Mouse (Mus musculus) bone marrow macrophage, adult 2 months (primary cell): ENCODE data around the gene Cacna2d3. TPM values are rescaled to one million over a fixed set of nuclear protein-coding genes. Genes with fewer than 3 reads are reported as not detected.

Source experiments
- H3K27ac ChIP-seq: 2 replicates; pipeline ENCODE4 v1.5.1; 2012; ENCODE audit warnings: low read depth, low read length; ENCODE audit not compliant: insufficient read depth
- H3K4me1 ChIP-seq: 2 replicates; pipeline ENCODE4 v1.6.1; 2012; ENCODE audit warnings: low read length; ENCODE audit not compliant: control insufficient read depth, insufficient read depth
- H3K4me3 ChIP-seq: 2 replicates; pipeline ENCODE4 v1.5.1; 2012; ENCODE audit warnings: mild to moderate bottlenecking, low read length, moderate library complexity; ENCODE audit not compliant: insufficient read depth
- CTCF ChIP-seq: IDR thresholded peaks from 2 replicates; pipeline ENCODE4 v1.5.1; 2012; ENCODE audit warnings: low read depth, mild to moderate bottlenecking, low read length, moderate library complexity
- POLR2A ChIP-seq: IDR thresholded peaks from 2 replicates; pipeline ENCODE4 v1.6.1; 2012; ENCODE audit warnings: mild to moderate bottlenecking, low read depth, low read length, borderline replicate concordance
- polyA plus RNA-seq: library from polyadenylated mRNA; stranded (reverse); fragments of >200 nt; gene quantifications from 2 replicates; pipeline ENCODE4 v1.2.4, GENCODE M21; 2012; ENCODE audit not compliant: missing spikeins, insufficient read depth, insufficient read length

The Cacna2d3 gene
- polyA plus RNA-seq, 1 experiment = not detected

DNA sequence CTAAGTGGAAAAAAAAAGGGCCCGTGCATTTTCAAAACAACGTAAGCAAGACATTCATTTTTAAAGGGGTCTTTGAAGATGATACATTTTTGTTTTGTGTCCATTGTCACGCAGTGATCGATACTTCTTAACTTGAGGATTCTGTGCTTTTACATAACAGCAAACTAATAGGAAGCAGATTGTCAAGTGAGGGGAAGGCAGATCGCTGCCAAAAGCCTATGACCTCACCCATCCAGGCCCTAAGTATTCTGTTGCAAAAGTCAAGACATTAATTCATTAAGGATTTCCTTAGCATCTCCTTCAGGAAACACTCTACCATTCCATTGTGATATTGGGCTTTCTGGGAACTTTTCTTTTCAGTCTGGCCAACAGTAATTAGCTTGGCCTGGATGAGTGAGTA lies 564.6 kb downstream of the Cacna2d3 start:
- TF ChIP-seq POLR2A (no peak), CTCF (no peak)
- no peak overlapping the region for H3K27ac ChIP-seq

DNA sequence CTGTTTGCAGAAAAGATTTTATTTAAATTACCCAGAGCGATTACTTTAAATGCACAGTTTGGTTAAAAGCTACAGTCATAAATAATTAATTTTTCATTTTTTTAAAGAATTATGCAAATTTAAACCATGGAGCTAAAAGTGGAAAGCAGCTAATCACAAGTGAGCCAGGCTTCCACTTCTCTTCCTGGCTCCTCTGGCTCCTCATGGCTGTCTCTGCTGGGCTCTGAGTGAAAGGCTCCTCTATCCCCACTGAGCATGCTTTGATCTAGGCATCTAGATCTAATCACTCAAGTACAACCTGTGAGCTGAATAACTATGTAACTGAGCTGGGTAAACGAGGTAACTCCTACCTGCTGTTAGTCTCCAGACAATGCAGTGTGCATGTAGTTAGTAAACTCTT lies 577.5 kb downstream of the Cacna2d3 start:
- no peak overlapping the region for H3K27ac ChIP-seq
- no peak for TF ChIP-seq POLR2A
- TF ChIP-seq CTCF = no peak
- no peaks in the 10 kb centered on the region for H3K4me1 ChIP-seq
- H3K4me3 ChIP-seq = no peak overlapping the region

More for the DNA sequence above, 564.6 kb downstream of the Cacna2d3 start:
- Histone ChIP-seq H3K4me1 (no peaks in the 10 kb centered on the region), H3K4me3 (no peak overlapping the region)

DNA sequence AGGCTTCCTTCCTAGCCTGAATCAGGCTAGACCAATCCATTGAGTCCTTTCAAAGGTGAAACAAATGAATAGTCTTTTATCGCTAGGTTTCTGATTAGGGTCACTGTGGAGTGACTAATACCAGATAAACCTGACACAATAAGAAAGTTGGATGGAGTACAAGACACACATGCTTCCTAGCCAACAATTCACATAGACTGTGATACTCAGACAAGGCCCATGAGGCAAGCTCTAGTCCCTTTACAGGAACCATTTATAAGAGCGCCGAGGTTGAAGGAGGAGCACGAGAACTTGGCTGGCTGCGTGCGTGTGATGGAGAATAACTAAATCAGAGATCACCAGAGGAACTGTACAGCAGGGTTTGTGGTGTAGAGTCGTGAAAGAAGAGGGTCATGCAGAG lies 584.0 kb downstream of the Cacna2d3 start:
- no peak for TF ChIP-seq POLR2A
- no peak for TF ChIP-seq CTCF
- Histone ChIP-seq H3K4me1 (no peaks in the 10 kb centered on the region), H3K27ac (no peak overlapping the region), H3K4me3 (no peak overlapping the region)

DNA sequence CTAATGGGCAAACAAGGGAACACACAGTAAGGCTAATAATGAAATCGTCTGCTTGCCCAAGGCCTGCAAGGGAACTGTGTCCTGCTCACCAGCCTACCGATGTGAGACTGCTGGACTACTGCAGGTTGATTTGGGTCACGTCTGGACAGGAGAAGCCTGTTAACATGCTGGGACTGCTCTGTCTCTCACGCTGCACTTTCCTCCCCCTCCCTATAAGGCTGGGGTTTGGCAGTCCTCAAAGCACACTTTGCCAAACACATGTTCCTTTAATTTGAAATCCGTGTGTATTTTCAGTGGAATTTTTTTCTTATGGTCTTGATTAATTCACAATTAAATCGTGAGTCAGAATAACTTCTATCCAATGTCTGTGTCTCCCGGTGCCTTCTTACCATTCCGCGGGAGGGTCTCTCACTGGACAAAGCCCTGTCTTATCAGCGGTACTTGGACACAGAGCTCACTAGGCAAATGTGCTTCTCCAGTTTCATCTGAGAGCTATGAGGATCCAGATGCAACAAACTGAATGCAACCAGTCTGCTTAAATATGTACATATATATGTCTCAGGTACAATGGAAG lies 584.6 kb downstream of the Cacna2d3 start:
- H3K27ac ChIP-seq = no peak overlapping the region
- TF ChIP-seq POLR2A = no peak
- no peak for TF ChIP-seq CTCF

DNA sequence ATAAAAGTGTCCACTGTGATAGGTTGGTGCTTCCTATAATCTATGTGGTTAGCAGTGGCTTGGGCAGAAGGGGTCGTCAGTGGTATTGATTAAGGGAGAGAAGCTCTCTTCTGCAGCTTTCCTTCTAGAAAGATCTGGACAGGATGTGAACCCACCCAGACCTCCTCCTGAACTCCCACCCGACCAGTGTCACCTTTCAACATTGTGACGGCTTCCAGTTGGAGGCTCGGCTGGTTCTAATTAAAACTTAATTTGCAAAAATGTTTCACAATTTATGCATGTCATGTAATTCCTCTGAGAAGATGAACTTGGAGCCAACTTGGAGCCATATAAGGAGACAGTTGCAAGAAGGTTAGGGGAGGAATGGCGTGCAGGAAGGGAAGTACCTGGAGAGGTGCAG lies 586.8 kb downstream of the Cacna2d3 start:
- no peaks in the 10 kb centered on the region for H3K4me1 ChIP-seq
- H3K4me3 ChIP-seq = no peak overlapping the region
- TF ChIP-seq POLR2A (no peak), CTCF (no peak)
- H3K27ac ChIP-seq = no peak overlapping the region

More for the DNA sequence above, 584.6 kb downstream of the Cacna2d3 start:
- H3K4me3 ChIP-seq = no peak overlapping the region
- no peaks in the 10 kb centered on the region for H3K4me1 ChIP-seq

DNA sequence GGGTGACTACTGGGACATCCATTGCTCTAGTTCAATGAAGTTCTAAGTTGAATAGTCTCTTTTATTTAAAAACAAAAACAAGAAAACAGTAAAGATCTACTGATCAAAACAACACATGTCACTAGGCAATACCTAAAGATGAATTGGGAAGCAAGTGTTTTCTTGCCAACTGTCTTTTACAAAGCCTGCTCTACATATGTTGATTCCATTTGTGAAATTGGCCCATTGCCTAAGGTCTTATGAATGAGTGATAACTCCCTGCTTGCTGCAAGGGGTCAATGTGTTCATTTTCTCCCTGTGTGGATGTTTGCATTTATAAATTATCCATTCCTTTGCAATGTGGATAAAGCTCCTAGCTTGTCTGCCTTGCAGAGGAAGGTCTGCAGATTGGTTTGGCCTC lies 591.2 kb downstream of the Cacna2d3 start:
- no peaks in the 10 kb centered on the region for H3K4me1 ChIP-seq
- TF ChIP-seq POLR2A = no peak
- no peak for TF ChIP-seq CTCF
- no peak overlapping the region for H3K27ac ChIP-seq
- no peak overlapping the region for H3K4me3 ChIP-seq

DNA sequence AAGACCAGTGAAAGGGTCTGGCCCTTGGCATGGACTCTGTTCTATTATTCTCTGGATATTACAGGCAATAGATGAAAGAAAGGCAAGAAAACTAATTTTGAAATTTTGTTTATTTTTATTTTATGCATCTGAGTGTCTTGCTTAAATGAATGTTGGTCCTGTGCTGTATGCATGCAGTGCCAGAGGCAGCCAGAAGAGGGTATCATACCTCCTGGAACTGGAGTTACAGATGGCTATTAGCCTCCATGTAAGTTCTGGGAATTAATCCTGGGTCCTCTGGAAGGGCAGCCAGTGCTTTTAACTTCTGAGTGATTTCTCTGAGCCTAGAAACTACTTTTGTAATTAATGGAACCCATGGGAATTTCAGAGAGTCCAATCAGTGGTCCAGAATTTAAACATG lies 597.8 kb downstream of the Cacna2d3 start:
- no peak for TF ChIP-seq POLR2A
- no peak for TF ChIP-seq CTCF
- Histone ChIP-seq H3K4me3 (no peak overlapping the region), H3K4me1 (no peaks in the 10 kb centered on the region), H3K27ac (no peak overlapping the region)

DNA sequence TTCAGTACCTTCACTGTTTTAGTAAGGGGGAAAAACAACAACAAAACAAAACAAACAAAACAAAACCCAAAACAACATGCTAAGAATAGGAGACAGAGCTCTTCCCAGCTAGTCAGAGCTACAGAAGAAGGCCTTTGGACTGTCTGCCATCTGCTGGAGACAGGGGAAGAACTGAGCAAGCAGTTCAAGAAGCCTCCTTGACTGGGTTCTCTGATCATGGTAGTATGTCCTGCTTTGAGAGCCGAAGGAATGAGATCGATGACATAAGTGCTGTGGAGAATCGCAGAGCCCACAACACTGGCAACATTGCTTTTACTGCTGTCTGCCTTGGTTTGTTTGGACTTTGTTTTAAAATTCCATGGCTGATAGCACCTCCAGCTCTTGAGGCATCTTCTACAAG lies 598.9 kb downstream of the Cacna2d3 start:
- no peaks in the 10 kb centered on the region for H3K4me1 ChIP-seq
- H3K27ac ChIP-seq = no peak overlapping the region
- no peak overlapping the region for H3K4me3 ChIP-seq
- TF ChIP-seq CTCF = no peak
- TF ChIP-seq POLR2A = no peak

DNA sequence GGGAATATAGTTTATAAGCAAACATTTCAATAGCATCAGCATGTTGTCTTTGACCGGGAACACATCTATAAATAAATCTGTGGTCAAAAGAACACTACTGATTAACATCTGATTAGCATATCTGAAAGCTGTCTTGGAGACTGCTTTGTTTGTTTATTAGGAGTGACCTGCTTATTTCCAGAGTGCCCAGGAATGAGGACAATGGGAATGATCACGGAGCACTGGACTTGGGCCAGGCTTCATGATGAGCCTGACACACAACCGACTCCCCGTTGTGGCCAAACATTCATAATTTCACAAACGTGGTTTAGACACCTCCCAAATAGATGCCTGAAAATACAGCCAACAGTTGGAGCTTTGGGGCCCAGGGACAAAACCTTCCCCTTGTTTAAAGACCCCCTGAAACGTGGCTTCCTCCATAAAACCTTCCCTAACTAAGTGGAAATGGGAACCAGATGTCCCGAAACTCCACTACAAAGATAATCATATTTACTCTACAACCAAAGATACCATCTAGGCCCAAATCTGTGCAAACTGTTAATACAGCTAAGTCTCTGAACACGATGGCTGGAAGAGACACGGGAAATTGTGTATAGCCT lies 607.7 kb downstream of the Cacna2d3 start:
- no peak overlapping the region for H3K27ac ChIP-seq
- TF ChIP-seq CTCF (no peak), POLR2A (no peak)
- no peak overlapping the region for H3K4me3 ChIP-seq
- H3K4me1 ChIP-seq = no peaks in the 10 kb centered on the region

DNA sequence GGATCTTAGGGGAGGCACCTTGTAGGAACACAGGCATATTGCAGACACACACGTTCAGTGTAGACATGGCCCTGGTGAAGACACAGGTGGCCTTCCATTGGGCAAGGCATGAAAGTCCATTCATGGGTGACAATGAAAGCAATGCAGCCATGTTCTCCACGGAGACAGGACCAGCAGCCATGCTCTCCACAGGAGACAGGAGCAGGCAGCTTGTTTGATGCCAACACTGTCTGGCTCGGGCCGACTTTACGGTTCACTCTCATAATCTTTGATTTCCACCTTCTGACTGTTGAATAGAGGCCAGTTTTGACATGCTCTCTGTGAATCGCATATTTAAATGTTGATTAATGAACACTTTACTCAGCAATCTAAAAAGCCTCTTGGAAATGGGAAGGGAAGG lies 610.0 kb downstream of the Cacna2d3 start:
- Histone ChIP-seq H3K4me3 (no peak overlapping the region), H3K4me1 (no peaks in the 10 kb centered on the region), H3K27ac (no peak overlapping the region)
- TF ChIP-seq POLR2A (no peak), CTCF (no peak)

DNA sequence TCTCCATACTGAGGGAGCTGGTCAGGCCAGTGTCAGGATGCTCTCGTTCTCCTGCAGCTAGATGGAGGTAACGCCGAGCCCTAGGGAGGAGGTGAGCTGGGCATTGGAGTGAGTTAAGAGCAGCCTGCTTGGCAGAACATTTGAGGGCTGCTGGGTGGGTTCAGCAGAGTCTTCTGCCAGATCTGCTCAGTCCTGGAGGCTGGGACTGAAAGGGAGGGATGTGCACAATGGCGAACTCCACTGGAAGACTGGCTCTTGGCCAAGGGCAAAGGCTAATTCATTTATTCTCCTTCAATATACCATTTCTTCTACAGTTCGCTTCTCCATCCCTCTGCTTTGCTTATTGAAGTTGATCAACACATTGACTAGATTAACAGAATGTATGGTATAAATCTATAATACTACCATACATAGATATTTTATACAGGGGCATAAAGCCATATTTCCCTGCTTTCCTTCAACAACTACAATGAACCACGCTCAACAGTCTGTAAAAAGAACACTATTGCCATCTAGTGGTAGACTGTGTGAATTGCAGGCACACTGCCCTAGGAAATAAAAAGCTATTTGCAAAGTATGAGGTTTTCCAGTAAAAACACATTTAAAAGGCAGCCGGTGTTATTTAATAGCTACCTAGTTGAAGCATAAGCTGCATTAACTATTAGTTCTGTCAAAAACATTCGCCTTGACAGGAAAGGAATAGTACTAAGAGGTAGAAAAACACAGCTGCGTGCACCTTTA lies 611.1 kb downstream of the Cacna2d3 start:
- no peak overlapping the region for H3K4me3 ChIP-seq
- H3K27ac ChIP-seq = no peak overlapping the region
- H3K4me1 ChIP-seq = no peaks in the 10 kb centered on the region
- TF ChIP-seq CTCF = no peak
